Mouse (Mus musculus): Measurements from ENCODE around the gene Pnpla3. TPM values are rescaled to one million over a fixed set of nuclear protein-coding genes. Genes with fewer than 3 reads are reported as not detected.

The Pnpla3 gene
- polyA plus RNA-seq, 1 experiment from 2014 or later = 1.5 TPM

- H3K9me3 ChIP-seq = no peaks in the 10 kb centered on the region
- peaks cover 57% of the 10 kb centered on the region for H3K4me1 ChIP-seq
- no peak overlapping the region for H3K27ac ChIP-seq (replicated peaks)
- no peaks in the 10 kb centered on the region for H3K27me3 ChIP-seq (replicated peaks; ENCODE audit: low read depth, poor library complexity, severe bottlenecking)
- peaks cover 75% of the 10 kb centered on the region for H3K36me3 ChIP-seq (replicated peaks)
- H3K4me3 ChIP-seq = no peak overlapping the region
- peak; percentile 89 for DNase-seq (ENCODE audit: low spot score)
- WGBS = 40% methylated on average over 6 of the region's 6 CpGs
Observed at GRCm38 (mm10) chr15:84212031-84212755, 44.6 kb downstream of the Pnpla3 start.

GRCm38 (mm10) chr15:84212756-84213105, 45.1 kb downstream of the Pnpla3 start:
- no peaks in the 10 kb centered on the region for H3K27me3 ChIP-seq (replicated peaks; ENCODE audit: low read depth, poor library complexity, severe bottlenecking)
- H3K4me3 ChIP-seq = no peak overlapping the region
- peaks cover 62% of the 10 kb centered on the region for H3K4me1 ChIP-seq
- peaks cover 69% of the 10 kb centered on the region for H3K36me3 ChIP-seq (replicated peaks)
- WGBS = 84% methylated on average over 2 of the region's 2 CpGs
- H3K9me3 ChIP-seq = no peaks in the 10 kb centered on the region
- peak overlapping the region; percentile 52; the same call in 1 of the 2 replicates for H3K27ac ChIP-seq (replicated peaks)
- DNase-seq (ENCODE audit: low spot score) = no peak

GRCm38 (mm10) chr15:84213162-84213739, 45.6 kb downstream of the Pnpla3 start:
- Histone ChIP-seq H3K9me3 (no peaks in the 10 kb centered on the region), H3K4me1 (peaks cover 67% of the 10 kb centered on the region), H3K36me3 (replicated peaks) (peaks cover 65% of the 10 kb centered on the region), H3K27ac (replicated peaks) (peak overlapping the region; percentile 52; the same call in 1 of the 2 replicates), H3K27me3 (replicated peaks; ENCODE audit: low read depth, poor library complexity, severe bottlenecking) (no peaks in the 10 kb centered on the region), H3K4me3 (no peak overlapping the region)
- 89% methylated on average over 6 of the region's 6 CpGs for WGBS
- no peak for DNase-seq (ENCODE audit: low spot score)

- Histone ChIP-seq H3K27ac (replicated peaks) (peak overlapping the region; percentile 65), H3K4me3 (no peak overlapping the region), H3K9me3 (no peaks in the 10 kb centered on the region), H3K4me1 (peaks cover 79% of the 10 kb centered on the region), H3K36me3 (replicated peaks) (peaks cover 54% of the 10 kb centered on the region), H3K27me3 (replicated peaks; ENCODE audit: low read depth, poor library complexity, severe bottlenecking) (no peaks in the 10 kb centered on the region)
- 74% methylated on average over 7 of the region's 7 CpGs for WGBS
- no peak for DNase-seq (ENCODE audit: low spot score)
Observed at GRCm38 (mm10) chr15:84214476-84214875, 46.8 kb downstream of the Pnpla3 start.

GRCm38 (mm10) chr15:84215273-84215672, 47.6 kb downstream of the Pnpla3 start:
- DNase-seq (ENCODE audit: low spot score) = no peak
- Histone ChIP-seq H3K4me1 (peaks cover 85% of the 10 kb centered on the region), H3K36me3 (replicated peaks) (peaks cover 46% of the 10 kb centered on the region), H3K27me3 (replicated peaks; ENCODE audit: low read depth, poor library complexity, severe bottlenecking) (no peaks in the 10 kb centered on the region), H3K9me3 (no peaks in the 10 kb centered on the region), H3K4me3 (no peak overlapping the region), H3K27ac (replicated peaks) (peak overlapping the region; percentile 65; the same call in 1 of the 2 replicates)
- WGBS = 73% methylated on average over 2 of the region's 2 CpGs

- H3K27ac ChIP-seq (replicated peaks) = peak overlapping the region; percentile 81
- H3K9me3 ChIP-seq = no peaks in the 10 kb centered on the region
- DNase-seq (ENCODE audit: low spot score) = no peak
- H3K27me3 ChIP-seq (replicated peaks; ENCODE audit: low read depth, poor library complexity, severe bottlenecking) = no peaks in the 10 kb centered on the region
- H3K36me3 ChIP-seq (replicated peaks) = peaks cover 38% of the 10 kb centered on the region
- 0 out of 2 replicates have a peak overlapping the region, but pooled peaks have one; percentile 16 for H3K4me3 ChIP-seq
- H3K4me1 ChIP-seq = peaks cover 88% of the 10 kb centered on the region
Observed at GRCm38 (mm10) chr15:84216026-84216425, 48.4 kb downstream of the Pnpla3 start.

- H3K36me3 ChIP-seq (replicated peaks) = peaks cover 33% of the 10 kb centered on the region
- DNase-seq (ENCODE audit: low spot score) = peak; percentile 84
- H3K4me1 ChIP-seq = peaks cover 88% of the 10 kb centered on the region
- peak overlapping the region; percentile 81 for H3K27ac ChIP-seq (replicated peaks)
- H3K9me3 ChIP-seq = no peaks in the 10 kb centered on the region
- H3K4me3 ChIP-seq = 0 out of 2 replicates have a peak overlapping the region, but pooled peaks have one; percentile 16
- WGBS = 14% methylated on average over 7 of the region's 7 CpGs
- no peaks in the 10 kb centered on the region for H3K27me3 ChIP-seq (replicated peaks; ENCODE audit: low read depth, poor library complexity, severe bottlenecking)
Observed at GRCm38 (mm10) chr15:84216461-84217084, 48.9 kb downstream of the Pnpla3 start.

- Histone ChIP-seq H3K36me3 (replicated peaks) (peaks cover 22% of the 10 kb centered on the region), H3K4me3 (no peak overlapping the region), H3K4me1 (peaks cover 81% of the 10 kb centered on the region), H3K9me3 (no peaks in the 10 kb centered on the region), H3K27ac (replicated peaks) (peak overlapping the region; percentile 81), H3K27me3 (replicated peaks; ENCODE audit: low read depth, poor library complexity, severe bottlenecking) (no peaks in the 10 kb centered on the region)
- 40% methylated on average over 23 of the region's 23 CpGs for WGBS
- DNase-seq (ENCODE audit: low spot score) = no peak
Observed at GRCm38 (mm10) chr15:84217969-84218782, 50.5 kb downstream of the Pnpla3 start.

- peak; percentile 76 for DNase-seq (ENCODE audit: low spot score)
- Histone ChIP-seq H3K27me3 (replicated peaks; ENCODE audit: low read depth, poor library complexity, severe bottlenecking) (no peaks in the 10 kb centered on the region; the same call in 1 of the 2 replicates), H3K27ac (replicated peaks) (peak overlapping the region; percentile 81), H3K4me1 (peaks cover 81% of the 10 kb centered on the region), H3K4me3 (no peak overlapping the region), H3K9me3 (no peaks in the 10 kb centered on the region), H3K36me3 (replicated peaks) (peaks cover 16% of the 10 kb centered on the region)
- WGBS = 20% methylated on average over 9 of the region's 9 CpGs
Observed at GRCm38 (mm10) chr15:84218783-84219271, 51.2 kb downstream of the Pnpla3 start.

- DNase-seq (ENCODE audit: low spot score) = no peak
- H3K4me3 ChIP-seq = no peak overlapping the region
- WGBS = 89% methylated on average over 5 of the region's 5 CpGs
- no peak overlapping the region for H3K27ac ChIP-seq (replicated peaks)
- peaks cover 8% of the 10 kb centered on the region; the same call in 1 of the 2 replicates for H3K27me3 ChIP-seq (replicated peaks; ENCODE audit: low read depth, poor library complexity, severe bottlenecking)
- H3K4me1 ChIP-seq = peaks cover 70% of the 10 kb centered on the region
- H3K9me3 ChIP-seq = no peaks in the 10 kb centered on the region
- H3K36me3 ChIP-seq (replicated peaks) = no peaks in the 10 kb centered on the region
Observed at GRCm38 (mm10) chr15:84221539-84221938, 53.9 kb downstream of the Pnpla3 start.

GRCm38 (mm10) chr15:84223423-84223822, 55.8 kb downstream of the Pnpla3 start:
- H3K27ac ChIP-seq (replicated peaks) = peak overlapping the region; percentile 5; the same call in 1 of the 2 replicates
- WGBS = 36% methylated on average over 6 of the region's 6 CpGs
- peaks cover 10% of the 10 kb centered on the region; the same call in 1 of the 2 replicates for H3K27me3 ChIP-seq (replicated peaks; ENCODE audit: low read depth, poor library complexity, severe bottlenecking)
- DNase-seq (ENCODE audit: low spot score) = no peak
- H3K9me3 ChIP-seq = no peaks in the 10 kb centered on the region
- H3K36me3 ChIP-seq (replicated peaks) = no peaks in the 10 kb centered on the region
- peaks cover 63% of the 10 kb centered on the region for H3K4me1 ChIP-seq
- H3K4me3 ChIP-seq = no peak overlapping the region

GRCm38 (mm10) chr15:84224779-84225178, 57.1 kb downstream of the Pnpla3 start:
- no peak for DNase-seq (ENCODE audit: low spot score)
- H3K27ac ChIP-seq (replicated peaks) = no peak overlapping the region
- H3K36me3 ChIP-seq (replicated peaks) = no peaks in the 10 kb centered on the region
- no peak overlapping the region for H3K4me3 ChIP-seq
- peaks cover 13% of the 10 kb centered on the region for H3K27me3 ChIP-seq (replicated peaks; ENCODE audit: low read depth, poor library complexity, severe bottlenecking)
- H3K9me3 ChIP-seq = no peaks in the 10 kb centered on the region
- peaks cover 49% of the 10 kb centered on the region for H3K4me1 ChIP-seq
- 43% methylated on average over 10 of the region's 10 CpGs for WGBS
